Mouse (Mus musculus) lung, adult 2 months (tissue): ENCODE data around the gene Usp29. TPM values are rescaled to one million over a fixed set of nuclear protein-coding genes. Genes with fewer than 3 reads are reported as not detected.

ENCODE experiments used
- DNase-seq: peaks from one replicate; pipeline ENCODE4 v3.0.0; 2022
- H3K4me1 ChIP-seq: fragments of 200-500 bp; 2 replicates; pipeline ENCODE4 v1.6.1; 2011; ENCODE audit warnings: low read length; ENCODE audit not compliant: control insufficient read depth, insufficient read depth
- H3K4me3 ChIP-seq: fragments of 200-500 bp; replicated peaks from 2 replicates; pipeline ENCODE3; 2011; ENCODE audit warnings: low read depth, mild to moderate bottlenecking, control low read depth, low read length; ENCODE audit errors: extremely low read depth
- CTCF ChIP-seq: fragments of 200-500 bp; IDR thresholded peaks from 2 replicates; pipeline ENCODE4 v1.5.1; 2011; ENCODE audit warnings: mild to moderate bottlenecking, low read length, control low read depth; ENCODE audit not compliant: insufficient read depth
- POLR2A ChIP-seq: fragments of 200-500 bp; IDR thresholded peaks from 2 replicates; pipeline ENCODE4 v1.6.1; 2011; ENCODE audit warnings: low read depth, mild to moderate bottlenecking, control low read depth, low read length, borderline replicate concordance; ENCODE audit errors: extremely low read depth
- WGBS: fragments of 180-500 bp; shearing (Covaris S2); methylation state at CpG from one replicate; pipeline ENCODE4 v1.1.7; 2018; 5-methylcytosine and 5-hydroxymethylcytosine counted together
- polyA plus RNA-seq: library from polyadenylated mRNA; depleted of rRNA; stranded (reverse); fragments of >200 nt; gene quantifications from 2 replicates; pipeline ENCODE4 v1.2.3, GENCODE M21; 2012

The Usp29 gene
- polyA plus RNA-seq, 1 experiment, result 0.04 TPM

GRCm38 (mm10) chr7:6728263-6728931, 2.0 kb upstream of the Usp29 start:
- TF ChIP-seq POLR2A, result no peak
- DNase-seq, result peak; percentile 71
- whole genome bisulfite sequencing, result 40% methylated on average over 19 of the region's 19 CpGs
- H3K4me3 ChIP-seq, result peak overlapping the region; percentile 51
- H3K4me1 ChIP-seq, result no peaks in the 10 kb centered on the region

DNA sequence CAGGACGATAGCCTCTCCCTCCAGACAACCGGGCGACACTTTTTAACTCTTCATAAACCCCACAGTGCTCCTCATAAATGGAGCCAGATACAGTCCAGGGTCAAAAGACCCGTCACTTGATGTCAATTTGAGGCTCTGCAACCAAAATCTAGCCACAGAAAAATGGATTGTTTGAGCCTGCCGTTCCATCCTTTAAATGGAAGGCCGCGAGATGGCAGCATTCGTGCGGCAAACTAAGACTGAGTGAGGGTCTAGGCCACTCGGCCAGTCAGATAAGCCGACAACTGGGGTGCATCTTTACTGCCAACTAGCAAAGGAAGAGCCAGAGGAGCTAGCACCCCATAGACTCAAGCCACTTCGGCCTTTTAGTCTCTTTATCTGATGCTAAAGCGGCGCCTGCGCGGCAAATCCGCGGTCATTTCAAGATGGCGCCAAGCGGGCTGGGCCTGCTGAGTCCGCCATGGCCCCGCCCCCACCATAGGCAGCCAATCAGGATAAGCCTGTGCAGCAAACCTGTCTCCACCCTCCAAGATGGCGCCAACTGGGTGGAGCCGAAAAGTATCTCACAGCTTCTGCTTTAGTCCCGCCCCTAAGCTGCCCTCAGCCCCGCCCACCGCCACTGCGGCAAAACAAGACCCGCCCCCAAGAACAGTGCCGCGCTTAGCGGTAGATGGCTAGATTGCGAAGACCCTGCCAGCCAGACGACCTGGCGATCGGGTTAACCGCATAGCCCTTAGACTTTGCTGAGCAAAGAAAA, 1.1 kb upstream of the Usp29 start:
- DNase-seq, result peak; percentile 88
- H3K4me3 ChIP-seq, result peak overlapping the region; percentile 81
- 49% methylated on average over 37 of the region's 37 CpGs for WGBS

DNA sequence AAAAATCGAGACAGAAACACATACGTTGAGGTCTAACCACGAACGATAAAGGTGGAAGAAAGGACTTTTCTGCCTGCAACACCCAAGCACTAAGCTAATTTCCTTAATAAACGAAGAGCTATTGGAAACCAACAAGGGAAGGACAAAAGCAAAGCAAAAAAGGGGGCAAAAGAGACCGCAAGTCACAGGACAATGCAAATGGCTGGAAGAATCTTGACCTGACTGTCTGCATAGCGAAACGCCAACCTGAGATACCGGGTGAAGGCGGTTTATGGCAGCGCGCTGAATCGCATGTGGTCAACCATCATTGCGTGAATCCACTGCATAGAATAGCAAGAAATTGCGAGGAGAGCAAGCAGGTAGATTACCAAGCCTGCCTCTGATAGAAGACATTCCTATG, 423 bp downstream of the Usp29 start:
- TF ChIP-seq POLR2A, result no peak
- TF ChIP-seq CTCF, result no peak
- no peak for DNase-seq
- H3K4me3 ChIP-seq, result no peak overlapping the region
- no peaks in the 10 kb centered on the region for H3K4me1 ChIP-seq
- 53% methylated on average over 15 of the region's 15 CpGs for WGBS

More for the DNA sequence above, 1.1 kb upstream of the Usp29 start:
- TF ChIP-seq POLR2A, result peak; percentile 45; the same call in 1 of the 2 replicates
- TF ChIP-seq CTCF, result no peak
- no peaks in the 10 kb centered on the region for H3K4me1 ChIP-seq

DNA sequence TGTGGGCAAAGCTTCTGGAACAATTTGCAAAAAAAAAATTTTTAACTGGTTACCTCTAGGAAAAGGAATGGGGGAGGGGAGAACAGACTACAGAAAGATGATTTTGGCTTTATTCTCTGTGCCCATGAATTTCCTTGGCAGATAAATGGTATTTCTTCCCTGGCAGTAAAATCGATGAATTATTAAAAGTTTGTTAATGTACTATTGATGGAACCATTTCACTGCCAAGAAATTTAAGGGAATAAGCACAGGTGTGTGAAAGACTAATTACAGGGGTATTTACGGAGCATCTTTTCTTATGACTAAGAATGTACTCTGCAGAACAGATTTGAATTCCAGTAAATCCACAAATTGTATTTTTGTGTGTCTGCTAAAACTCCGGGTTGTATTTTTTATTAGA, 995 bp downstream of the Usp29 start:
- WGBS, result 51% methylated on average over 3 of the region's 3 CpGs

GRCm38 (mm10) chr7:6731930-6732329, 1.6 kb downstream of the Usp29 start:
- H3K4me3 ChIP-seq, result no peak overlapping the region
- WGBS, result 64% methylated on average over 4 of the region's 4 CpGs
- no peaks in the 10 kb centered on the region for H3K4me1 ChIP-seq
- DNase-seq, result no peak
- TF ChIP-seq POLR2A, result no peak
- TF ChIP-seq CTCF, result no peak

More for the DNA sequence above, 995 bp downstream of the Usp29 start:
- no peak for DNase-seq
- TF ChIP-seq POLR2A (no peak), CTCF (no peak)
- Histone ChIP-seq H3K4me1 (no peaks in the 10 kb centered on the region), H3K4me3 (no peak overlapping the region)

DNA sequence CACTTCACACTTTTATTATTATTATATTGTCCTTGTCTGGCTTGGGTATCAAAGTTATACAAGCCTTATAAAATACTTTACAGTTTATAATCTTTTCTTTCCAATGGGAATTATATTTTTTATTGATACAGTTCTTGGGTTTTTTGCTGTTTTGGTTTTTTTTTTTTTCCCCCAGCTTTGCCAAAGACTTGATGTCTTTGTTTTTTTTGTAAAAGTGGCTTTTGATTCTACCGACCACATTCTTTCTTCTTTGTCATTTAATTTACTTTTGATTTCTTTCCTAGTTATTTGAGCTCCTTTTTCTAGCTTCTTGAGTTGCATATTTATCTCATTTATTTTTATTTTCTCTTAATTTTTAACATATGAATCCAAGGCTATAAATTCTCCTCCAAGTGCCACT, 5.7 kb downstream of the Usp29 start:
- no peak for DNase-seq
- TF ChIP-seq CTCF, result no peak
- no peak for TF ChIP-seq POLR2A
- H3K4me1 ChIP-seq, result no peaks in the 10 kb centered on the region
- WGBS, result 61% methylated on average over 1 of the region's 1 CpGs
- no peak overlapping the region for H3K4me3 ChIP-seq

DNA sequence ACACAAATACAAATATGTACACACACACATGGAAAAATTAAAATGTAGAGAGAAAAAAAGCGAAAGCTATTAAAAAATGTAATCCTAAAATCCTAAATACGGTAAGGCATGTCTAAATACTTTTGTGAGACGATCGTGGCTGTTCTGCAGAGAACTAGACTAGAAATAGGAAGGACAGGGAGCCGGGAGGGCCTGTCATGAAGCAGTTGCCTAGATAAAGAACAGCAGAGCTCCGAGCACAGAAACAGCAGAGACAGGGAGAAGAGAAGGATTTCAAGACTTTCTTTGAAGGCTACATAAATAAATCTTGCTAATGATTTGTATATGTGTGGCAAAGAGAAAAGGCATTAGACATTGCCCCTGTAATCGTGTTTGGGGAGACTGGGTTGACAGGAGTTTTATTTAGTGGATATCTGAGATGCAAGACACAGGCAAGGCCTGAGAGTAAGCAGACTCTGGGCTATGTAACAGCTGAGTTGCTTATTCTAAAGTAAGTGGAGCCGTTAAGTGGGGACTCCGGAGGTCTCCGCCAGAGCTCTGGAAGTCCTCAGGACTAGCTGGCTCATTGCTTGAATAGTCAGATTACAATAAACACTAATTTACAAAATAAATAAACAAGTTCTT, 14.0 kb downstream of the Usp29 start:
- no peak for DNase-seq
- TF ChIP-seq CTCF (no peak), POLR2A (no peak)
- Histone ChIP-seq H3K4me1 (no peaks in the 10 kb centered on the region), H3K4me3 (no peak overlapping the region)
- 55% methylated on average over 10 of the region's 10 CpGs for WGBS

GRCm38 (mm10) chr7:6749196-6749595, 18.8 kb downstream of the Usp29 start:
- no peak for TF ChIP-seq POLR2A
- TF ChIP-seq CTCF, result no peak
- H3K4me3 ChIP-seq, result no peak overlapping the region
- no peak for DNase-seq
- no peaks in the 10 kb centered on the region for H3K4me1 ChIP-seq
- 62% methylated on average over 7 of the region's 7 CpGs for WGBS

GRCm38 (mm10) chr7:6753440-6753839, 23.1 kb downstream of the Usp29 start:
- TF ChIP-seq POLR2A, result no peak
- no peak for TF ChIP-seq CTCF
- no peak overlapping the region for H3K4me3 ChIP-seq
- H3K4me1 ChIP-seq, result no peaks in the 10 kb centered on the region
- no peak for DNase-seq
- WGBS, result 30% methylated on average over 4 of the region's 4 CpGs

- no peak overlapping the region for H3K4me3 ChIP-seq
- WGBS, result 56% methylated on average over 4 of the region's 4 CpGs
- no peaks in the 10 kb centered on the region for H3K4me1 ChIP-seq
- no peak for TF ChIP-seq POLR2A
- no peak for TF ChIP-seq CTCF
- DNase-seq, result no peak
These were observed 26.5 kb downstream of the Usp29 start for GRCm38 (mm10) chr7:6756777-6757291.

DNA sequence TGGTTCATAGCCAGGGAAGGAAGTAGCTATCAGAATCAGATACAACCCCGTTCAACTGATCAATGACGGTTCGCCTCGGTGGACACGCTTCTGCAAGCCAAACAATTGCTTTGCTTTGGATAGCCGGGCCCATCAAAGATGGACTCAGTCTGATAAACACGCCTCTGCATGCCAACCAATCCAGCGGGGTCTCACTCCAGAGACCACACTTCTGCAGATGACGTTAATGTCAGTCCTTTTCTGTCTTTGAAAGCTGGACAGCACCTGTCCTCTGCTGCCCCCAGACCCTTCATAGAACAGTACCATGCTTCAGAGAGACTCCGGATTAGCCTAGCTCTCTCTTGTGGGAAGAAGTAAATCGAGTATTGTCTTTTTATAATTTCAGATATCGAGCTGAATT, 29.3 kb downstream of the Usp29 start:
- TF ChIP-seq CTCF, result no peak
- no peak for TF ChIP-seq POLR2A
- 81% methylated on average over 12 of the region's 12 CpGs for WGBS
- Histone ChIP-seq H3K4me3 (no peak overlapping the region), H3K4me1 (no peaks in the 10 kb centered on the region)
- DNase-seq, result no peak
